Mouse (Mus musculus) liver, postnatal 0 days (tissue): ENCODE measurements around the gene Mogat2.
A peak's percentile ranks its signal among the peaks of the same experiment; 100 is the strongest.

Experiments used
- CTCF ChIP-seq: sonication (generic); IDR thresholded peaks from 2 replicates; pipeline ENCODE4 v1.5.1; 2016; ENCODE audit warnings: antibody characterized with exemption, low read depth
- EP300 ChIP-seq: IDR thresholded peaks from 2 replicates; pipeline ENCODE4 v1.6.1; 2016; ENCODE audit warnings: antibody characterized with exemption, low read depth, mild to moderate bottlenecking

GRCm38 (mm10) chr7:99232571-99232970 is 5.8 kb downstream of the Mogat2 start:
- TF ChIP-seq CTCF (peak; percentile 43; the same call in 1 of the 2 replicates), EP300 (no peak)
